Mouse (Mus musculus) bone marrow macrophage, adult 2 months (primary cell): ENCODE data around the gene Cers6.

Source experiments
- CTCF ChIP-seq: IDR thresholded peaks from 2 replicates; pipeline ENCODE4 v1.5.1; 2012; ENCODE audit warnings: low read depth, mild to moderate bottlenecking, low read length, moderate library complexity
- POLR2A ChIP-seq: IDR thresholded peaks from 2 replicates; pipeline ENCODE4 v1.6.1; 2012; ENCODE audit warnings: mild to moderate bottlenecking, low read depth, low read length, borderline replicate concordance

GRCm38 (mm10) chr2:68978660-68979604, 117.7 kb downstream of the Cers6 start:
- TF ChIP-seq CTCF, result no peak
- no peak for TF ChIP-seq POLR2A
